16 mouse cellular contexts compared by ENCODE assay signal in genomic region chr14:48257759-48258158, GRCm38 (mm10).
DNase-seq lines count a peak whose midpoint lies in the region; ATAC-seq and TF ChIP-seq lines count a peak whose summit lies in the region.
"Had no signal": no experiment of that assay in that cellular context is flagged by ENCODE, and none has a peak within 500 bp of the region (broad histone marks: within the 10 kb centered on the region; RNA-seq: fewer than 3 reads in every experiment).

No protein-coding gene starts in this region.

- H3K27ac ChIP-seq in hindbrain, embryonic 16.5 days (ENCODE audit: low read depth, low read length), result no peak overlapping the region; the same call in 1 of the 2 replicates
- H3K27ac ChIP-seq in hindbrain, embryonic 12.5 days, result no peak overlapping the region
- H3K27ac ChIP-seq in lung, postnatal 0 days (ENCODE audit: low read length), result no peak overlapping the region
- no peak overlapping the region for H3K27ac ChIP-seq in neural tube, embryonic 15.5 days (replicated peaks)
- H3K27ac ChIP-seq: embryonic facial prominence, embryonic 13.5 days; limb, embryonic 12.5 days; midbrain, embryonic 12.5 days had no signal

- no peaks in the 10 kb centered on the region for H3K27me3 ChIP-seq in hindbrain, embryonic 16.5 days (replicated peaks; ENCODE audit: control insufficient read depth, insufficient read depth, low read length)
- H3K27me3 ChIP-seq in hindbrain, embryonic 12.5 days, result no peaks in the 10 kb centered on the region
- no peaks in the 10 kb centered on the region for H3K27me3 ChIP-seq in lung, postnatal 0 days (replicated peaks; ENCODE audit: insufficient read depth, low read length)
- no peaks in the 10 kb centered on the region for H3K27me3 ChIP-seq in neural tube, embryonic 15.5 days (replicated peaks)
- H3K27me3 ChIP-seq: CH12.LX; embryonic facial prominence, embryonic 13.5 days; limb, embryonic 12.5 days; midbrain, embryonic 12.5 days; Patski had no signal

- TF ChIP-seq EP300 in lung, postnatal 0 days (IDR thresholded peaks at IDR 0.05), result no peak

- no peak overlapping the region for H3K9ac ChIP-seq in hindbrain, embryonic 16.5 days (ENCODE audit: low read depth, low read length)
- H3K9ac ChIP-seq in hindbrain, embryonic 12.5 days, result no peak overlapping the region
- no peak overlapping the region for H3K9ac ChIP-seq in lung, postnatal 0 days (replicated peaks; ENCODE audit: low read depth)
- H3K9ac ChIP-seq in neural tube, embryonic 15.5 days (replicated peaks), result no peak overlapping the region
- H3K9ac ChIP-seq: embryonic facial prominence, embryonic 13.5 days; limb, embryonic 12.5 days; liver, postnatal 0 days; midbrain, embryonic 12.5 days had no signal

- no peak overlapping the region for H3K4me3 ChIP-seq in hindbrain, embryonic 16.5 days (ENCODE audit: low read length)
- no peak overlapping the region for H3K4me3 ChIP-seq in hindbrain, embryonic 12.5 days
- H3K4me3 ChIP-seq in lung, postnatal 0 days (ENCODE audit: low read depth, low read length), result no peak overlapping the region
- H3K4me3 ChIP-seq in neural tube, embryonic 15.5 days (replicated peaks), result no peak overlapping the region
- H3K4me3 ChIP-seq: embryonic facial prominence, embryonic 13.5 days; limb, embryonic 12.5 days; midbrain, embryonic 12.5 days had no signal

- no peaks in the 10 kb centered on the region for H3K9me3 ChIP-seq in hindbrain, embryonic 16.5 days (ENCODE audit: control insufficient read depth, low read length)
- H3K9me3 ChIP-seq in hindbrain, embryonic 12.5 days (replicated peaks), result no peaks in the 10 kb centered on the region
- H3K9me3 ChIP-seq in lung, postnatal 0 days (ENCODE audit: low read length), result no peaks in the 10 kb centered on the region
- no peaks in the 10 kb centered on the region for H3K9me3 ChIP-seq in neural tube, embryonic 15.5 days (replicated peaks)
- H3K9me3 ChIP-seq: embryonic facial prominence, embryonic 13.5 days; limb, embryonic 12.5 days; midbrain, embryonic 12.5 days had no signal

- 57% methylated on average over 7 of the region's 7 CpGs for WGBS in hindbrain, embryonic 16.5 days
- 78% methylated on average over 7 of the region's 7 CpGs for WGBS in hindbrain, embryonic 12.5 days
- 45% methylated on average over 7 of the region's 7 CpGs for WGBS in lung, postnatal 0 days
- 58% methylated on average over 7 of the region's 7 CpGs for WGBS in neural tube, embryonic 15.5 days

- H3K4me2 ChIP-seq in hindbrain, embryonic 16.5 days (ENCODE audit: low read length), result peak overlapping the region; percentile 11; the same call in 1 of the 2 replicates
- H3K4me2 ChIP-seq in hindbrain, embryonic 12.5 days (replicated peaks), result no peak overlapping the region
- H3K4me2 ChIP-seq in lung, postnatal 0 days (replicated peaks; ENCODE audit: low read depth, low read length), result no peak overlapping the region
- H3K4me2 ChIP-seq in neural tube, embryonic 15.5 days, result no peak overlapping the region
- H3K4me2 ChIP-seq: embryonic facial prominence, embryonic 13.5 days; limb, embryonic 12.5 days; midbrain, embryonic 12.5 days had no signal

- TF ChIP-seq CTCF in lung, postnatal 0 days (IDR thresholded peaks at IDR 0.05), result no peak

- DNase-seq in lung, postnatal 0 days (ENCODE audit: low spot score), result peak; percentile 10
- DNase-seq in lung, adult 18-20 months, result no peak
- DNase-seq in cerebellum, adult 11-12 months, result peak; percentile 75
- DNase-seq in cerebellum, postnatal 14 days, result peak; percentile 74 to 86
- no peak for DNase-seq in thymus, postnatal 0 days (ENCODE audit: low spot score)
- DNase-seq: adrenal gland, postnatal 10 days; gastrocnemius, postnatal 25 days; liver, postnatal 0 days had no signal

- no peaks in the 10 kb centered on the region for H3K36me3 ChIP-seq in hindbrain, embryonic 16.5 days (ENCODE audit: control insufficient read depth, insufficient read depth, low read length)
- no peaks in the 10 kb centered on the region for H3K36me3 ChIP-seq in hindbrain, embryonic 12.5 days
- no peaks in the 10 kb centered on the region for H3K36me3 ChIP-seq in lung, postnatal 0 days (ENCODE audit: insufficient read depth, low read length)
- no peaks in the 10 kb centered on the region for H3K36me3 ChIP-seq in neural tube, embryonic 15.5 days
- H3K36me3 ChIP-seq: embryonic facial prominence, embryonic 13.5 days had no signal

- no peak for ATAC-seq in hindbrain, embryonic 16.5 days
- no peak for ATAC-seq in hindbrain, embryonic 12.5 days (ENCODE audit: low FRiP score)
- ATAC-seq in lung, postnatal 0 days, result no peak
- ATAC-seq in neural tube, embryonic 15.5 days (ENCODE audit: low FRiP score), result no peak
- ATAC-seq: liver, postnatal 0 days; Patski had no signal

- H3K4me1 ChIP-seq in hindbrain, embryonic 16.5 days (ENCODE audit: control insufficient read depth, insufficient read depth, low read depth, low read length), result no peaks in the 10 kb centered on the region; the same call in none of the 2 replicates
- peaks cover 16% of the 10 kb centered on the region for H3K4me1 ChIP-seq in hindbrain, embryonic 12.5 days
- no peaks in the 10 kb centered on the region for H3K4me1 ChIP-seq in lung, postnatal 0 days (ENCODE audit: insufficient read depth, low read depth, low read length)
- H3K4me1 ChIP-seq in neural tube, embryonic 15.5 days, result 0 out of 2 replicates have a peak, but pooled peaks cover 5% of the 10 kb centered on the region
- H3K4me1 ChIP-seq: embryonic facial prominence, embryonic 13.5 days; midbrain, embryonic 12.5 days had no signal

Comparison
In these comparisons a context has a peak if more than half of its experiments do, and no peak if none do; other contexts are left out.
1. DNase-seq: peak in lung, postnatal 0 days (single experiment), cerebellum, adult 11-12 months (single experiment) and cerebellum, postnatal 14 days (2 of 2); none in lung, adult 18-20 months (0 of 2) and thymus, postnatal 0 days (single experiment).